Mouse (Mus musculus) CH12.LX (cell line): ENCODE data around the gene Plekhj1. TPM values are rescaled to one million over a fixed set of nuclear protein-coding genes. Genes with fewer than 3 reads are reported as not detected.

Source experiments
- DNase-seq: peaks from one replicate; pipeline ENCODE4 v3.0.0-alpha.2; 2013; ENCODE audit errors: extremely low read depth
- H3K27ac ChIP-seq: 2 replicates; pipeline ENCODE4 v1.5.1; 2012; ENCODE audit warnings: low read depth, mild to moderate bottlenecking, control low read depth, moderate library complexity; ENCODE audit not compliant: insufficient read depth
- H3K27me3 ChIP-seq: replicated peaks from 2 replicates; pipeline ENCODE3; 2012; ENCODE audit warnings: inconsistent platforms
- H3K36me3 ChIP-seq, 2 experiments: replicated peaks in 1 of 2; 2 replicates each; pipeline versions ENCODE3 to v1.6.1; 2012; ENCODE audit warnings: inconsistent platforms in 1 of 2, low read length in 1 of 2, mild to moderate bottlenecking in 1 of 2, mixed read lengths in 1 of 2, moderate library complexity in 1 of 2; ENCODE audit not compliant: control insufficient read depth in 1 of 2, insufficient read depth in 1 of 2
- H3K4me1 ChIP-seq, 2 experiments: 2 replicates each; pipeline ENCODE4 v1.6.1; 2012; ENCODE audit warnings: inconsistent platforms in 1 of 2, moderate library complexity in 1 of 2; ENCODE audit not compliant: insufficient read depth in 2 of 2, control insufficient read depth in 1 of 2
- H3K4me2 ChIP-seq: 2 replicates; pipeline ENCODE4 v1.6.1; 2012; ENCODE audit warnings: low read depth, mild to moderate bottlenecking, control low read depth; ENCODE audit not compliant: poor library complexity, insufficient read depth, severe bottlenecking
- H3K4me3 ChIP-seq, 3 experiments: fragments of 150-350 bp in 1 of 3; sonication (generic) in 1 of 3; replicated peaks in 1 of 3; 2 replicates each; pipeline versions ENCODE3 to v1.5.1; 2011 to 2012; ENCODE audit warnings: low read depth in 2 of 3, low read length in 2 of 3, mild to moderate bottlenecking in 2 of 3, moderate library complexity in 2 of 3, control low read depth in 1 of 3, improper control_type of control experiment in 1 of 3, inconsistent platforms in 1 of 3, mixed read lengths in 1 of 3; ENCODE audit not compliant: poor library complexity in 1 of 3
- H3K79me2 ChIP-seq: replicated peaks from 2 replicates; pipeline ENCODE4 v1.6.1; 2012; ENCODE audit warnings: mild to moderate bottlenecking, moderate library complexity; ENCODE audit not compliant: control insufficient read depth, poor library complexity, insufficient read depth, severe bottlenecking; ENCODE audit errors: extremely low read depth
- H3K9ac ChIP-seq: 2 replicates; pipeline ENCODE4 v1.6.1; 2012; ENCODE audit warnings: low read depth, mild to moderate bottlenecking, control low read depth, moderate library complexity; ENCODE audit not compliant: insufficient read depth
- H3K9me3 ChIP-seq: replicated peaks from 2 replicates; pipeline ENCODE3; 2012; ENCODE audit warnings: low read length, inconsistent platforms, mixed read lengths
- CHD1 ChIP-seq: IDR thresholded peaks from 2 replicates; pipeline ENCODE4 v1.6.1; 2012; ENCODE audit warnings: low read depth, low read length, improper control_type of control experiment, inconsistent platforms
- CTCF ChIP-seq, 2 experiments: IDR thresholded peaks in 1 of 2; conservative IDR thresholded peaks in 1 of 2; 2 replicates each; pipeline ENCODE4 v1.5.1; 2011 to 2012; ENCODE audit warnings: low read depth in 2 of 2, low read length in 2 of 2, improper control_type of control experiment in 1 of 2, inconsistent platforms in 1 of 2, mild to moderate bottlenecking in 1 of 2, moderate library complexity in 1 of 2
- ELF1 ChIP-seq: IDR thresholded peaks from 2 replicates; pipeline ENCODE4 v1.6.1; 2014; ENCODE audit warnings: low read depth, mild to moderate bottlenecking, inconsistent platforms, low read length, improper control_type of control experiment
- EP300 ChIP-seq: IDR thresholded peaks from 2 replicates; pipeline ENCODE4 v1.6.1; 2011; ENCODE audit warnings: low read length, improper control_type of control experiment
- ETS1 ChIP-seq: conservative IDR thresholded peaks from 2 replicates; pipeline ENCODE4 v1.6.1; 2012; ENCODE audit warnings: low read depth, mild to moderate bottlenecking, inconsistent platforms, low read length, improper control_type of control experiment, moderate library complexity
- GABPA ChIP-seq: IDR thresholded peaks from 2 replicates; pipeline ENCODE4 v1.6.1; 2012; ENCODE audit warnings: low read depth, low read length, improper control_type of control experiment, inconsistent platforms; ENCODE audit not compliant: insufficient replicate concordance
- IRF4 ChIP-seq: IDR thresholded peaks from 2 replicates; pipeline ENCODE4 v1.6.1; 2014; ENCODE audit warnings: low read depth, mild to moderate bottlenecking, inconsistent platforms, low read length, improper control_type of control experiment
- JUN ChIP-seq: IDR thresholded peaks from 2 replicates; pipeline ENCODE4 v1.6.1; 2011; ENCODE audit warnings: low read depth, mild to moderate bottlenecking, low read length, improper control_type of control experiment, moderate library complexity; ENCODE audit not compliant: insufficient read depth
- JUND ChIP-seq: conservative IDR thresholded peaks from 2 replicates; pipeline ENCODE4 v1.6.1; 2011; ENCODE audit warnings: low read depth, low read length, improper control_type of control experiment
- KAT2A ChIP-seq: IDR thresholded peaks from 2 replicates; pipeline ENCODE4 v1.6.1; 2012; ENCODE audit warnings: low read length, improper control_type of control experiment, inconsistent platforms; ENCODE audit not compliant: insufficient replicate concordance
- MAX ChIP-seq: IDR thresholded peaks from 2 replicates; pipeline ENCODE4 v1.6.1; 2011; ENCODE audit warnings: low read length, improper control_type of control experiment
- MEF2A ChIP-seq: IDR thresholded peaks from 2 replicates; pipeline ENCODE4 v1.6.1; 2014; ENCODE audit warnings: low read depth, mild to moderate bottlenecking, inconsistent platforms, low read length, improper control_type of control experiment, borderline replicate concordance
- MXI1 ChIP-seq: IDR thresholded peaks from 2 replicates; pipeline ENCODE4 v1.6.1; 2011; ENCODE audit warnings: mild to moderate bottlenecking, low read depth, low read length, improper control_type of control experiment
- MYC ChIP-seq: IDR thresholded peaks from 2 replicates; pipeline ENCODE4 v1.6.1; 2011; ENCODE audit warnings: low read depth, mild to moderate bottlenecking, improper control_type of control experiment, low read length
- NELFE ChIP-seq: IDR thresholded peaks from 2 replicates; pipeline ENCODE4 v1.6.1; 2011; ENCODE audit warnings: low read depth, low read length, improper control_type of control experiment
- NRF1 ChIP-seq: IDR thresholded peaks from 2 replicates; pipeline ENCODE4 v1.6.1; 2014; ENCODE audit warnings: low read depth, mild to moderate bottlenecking, inconsistent platforms, low read length, improper control_type of control experiment, moderate library complexity
- POLR2A ChIP-seq: IDR thresholded peaks from 2 replicates; pipeline ENCODE4 v1.6.1; 2011; ENCODE audit warnings: low read depth, mild to moderate bottlenecking, improper control_type of control experiment, low read length
- POLR2AphosphoS2 ChIP-seq: IDR thresholded peaks from 2 replicates; pipeline ENCODE4 v1.6.1; 2011; ENCODE audit warnings: low read depth, low read length, improper control_type of control experiment
- RAD21 ChIP-seq: IDR thresholded peaks from 2 replicates; pipeline ENCODE4 v1.6.1; 2011; ENCODE audit warnings: low read depth, mild to moderate bottlenecking, low read length, improper control_type of control experiment, moderate library complexity
- RCOR1 ChIP-seq: conservative IDR thresholded peaks from 2 replicates; pipeline ENCODE4 v1.6.1; 2012; ENCODE audit warnings: low read depth, mild to moderate bottlenecking, inconsistent platforms, low read length, improper control_type of control experiment
- SIN3A ChIP-seq: IDR thresholded peaks from 2 replicates; pipeline ENCODE4 v1.6.1; 2012; ENCODE audit warnings: low read length, improper control_type of control experiment, inconsistent platforms
- SMC3 ChIP-seq: IDR thresholded peaks from 2 replicates; pipeline ENCODE4 v1.6.1; 2011; ENCODE audit warnings: low read depth, low read length, improper control_type of control experiment
- USF1 ChIP-seq: IDR thresholded peaks from 2 replicates; pipeline ENCODE4 v1.6.1; 2014; ENCODE audit warnings: low read depth, mild to moderate bottlenecking, inconsistent platforms, low read length, improper control_type of control experiment
- USF2 ChIP-seq: conservative IDR thresholded peaks from 2 replicates; pipeline ENCODE4 v1.6.1; 2011; ENCODE audit warnings: low read depth, low read length, improper control_type of control experiment
- ZMIZ1 ChIP-seq: IDR thresholded peaks from 2 replicates; pipeline ENCODE4 v1.6.1; 2012; ENCODE audit warnings: low read depth, mild to moderate bottlenecking, inconsistent platforms, low read length, improper control_type of control experiment
- ZNF384 ChIP-seq: IDR thresholded peaks from 2 replicates; pipeline ENCODE4 v1.6.1; 2012; ENCODE audit warnings: low read depth, low read length, improper control_type of control experiment, inconsistent platforms
- dilution Hi-C: fragments of 300-500 bp; cut with MboI; formaldehyde crosslinking; loops from 2 replicates; pipeline ENCODE4 v1.14.3; 2020; ENCODE audit warnings: low sequenced_read_pairs; ENCODE audit not compliant: extremely low pct_unique_long_range_greater_than_20kb, extremely low pct_ligation_motif_present
- in situ Hi-C: fragments of 300-500 bp; cut with MboI; formaldehyde crosslinking; loops from 3 replicates; pipeline ENCODE4 v1.14.3; 2019; ENCODE audit warnings: low sequenced_read_pairs, low pct_ligation_motif_present, low pct_unique_long_range_greater_than_20kb, mixed read lengths
- polyA plus RNA-seq: library from polyadenylated mRNA; unstranded; fragments of >175 nt; gene quantifications from 2 replicates; pipeline ENCODE4 v1.2.1, GENCODE M21; 2012; ENCODE audit warnings: low read depth; ENCODE audit not compliant: insufficient read length
- total RNA-seq, 2 experiments: library from RNA; depleted of rRNA; stranded (reverse); fragments of 300-350 nt in 1 of 2; fragments of >200 nt in 1 of 2; gene quantifications; 2 replicates each; pipeline ENCODE4 v1.2.3; 2012 to 2014

The Plekhj1 gene
- total and polyA plus RNA-seq, 3 experiments = 63.4 to 123 (median 63.8) TPM

DNA sequence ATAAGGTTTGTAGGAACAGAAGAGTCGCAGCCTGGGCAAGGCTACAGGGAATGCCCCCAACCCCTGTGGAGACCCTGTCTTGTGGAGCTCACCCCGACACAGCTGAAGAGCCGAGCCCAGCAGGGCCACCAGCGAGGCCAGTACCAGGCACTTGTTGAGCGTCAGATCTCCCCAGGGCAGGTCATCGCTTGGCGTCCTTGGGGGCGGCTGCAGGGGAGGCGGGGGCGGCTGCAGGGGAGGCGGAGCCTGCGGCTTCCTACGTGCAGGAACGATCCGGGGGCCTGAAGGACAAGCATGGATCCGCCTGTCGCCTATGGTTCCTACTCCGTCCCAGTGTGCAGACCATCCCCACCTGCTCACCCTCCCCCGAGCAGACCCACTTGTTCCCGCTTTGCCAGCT lies 11.7 kb upstream of the Plekhj1 start:
- Histone ChIP-seq H3K79me2 (no peaks in the 10 kb centered on the region), H3K4me1 (peaks cover 10 to 17% of the 10 kb centered on the region in 2 experiments), H3K4me2 (no peak overlapping the region), H3K9ac (no peak overlapping the region), H3K36me3 (peaks cover 19 to 35% of the 10 kb centered on the region in 2 experiments), H3K9me3 (peaks cover 5% of the 10 kb centered on the region), H3K27ac (no peak overlapping the region), H3K27me3 (no peaks in the 10 kb centered on the region), H3K4me3 (no peak overlapping the region)
- DNase-seq = no peak
- in situ Hi-C loops (no loop called here), dilution Hi-C loops (no loop called here)
- TF ChIP-seq ELF1 = no peak
- no peak for TF ChIP-seq MYC
- TF ChIP-seq ETS1 = no peak
- TF ChIP-seq MAX = no peak
- TF ChIP-seq SMC3 = no peak
- no peak for TF ChIP-seq IRF4
- no peak for TF ChIP-seq NELFE
- TF ChIP-seq MEF2A = no peak
- TF ChIP-seq SIN3A = no peak
- TF ChIP-seq EP300 = no peak
- TF ChIP-seq KAT2A = no peak
- TF ChIP-seq JUND = no peak
- no peak for TF ChIP-seq JUN
- TF ChIP-seq ZMIZ1 = no peak
- no peak for TF ChIP-seq RCOR1
- TF ChIP-seq USF2 = no peak
- TF ChIP-seq ZNF384 = no peak
- no peak for TF ChIP-seq GABPA
- no peak for TF ChIP-seq RAD21
- TF ChIP-seq POLR2A = no peak

DNA sequence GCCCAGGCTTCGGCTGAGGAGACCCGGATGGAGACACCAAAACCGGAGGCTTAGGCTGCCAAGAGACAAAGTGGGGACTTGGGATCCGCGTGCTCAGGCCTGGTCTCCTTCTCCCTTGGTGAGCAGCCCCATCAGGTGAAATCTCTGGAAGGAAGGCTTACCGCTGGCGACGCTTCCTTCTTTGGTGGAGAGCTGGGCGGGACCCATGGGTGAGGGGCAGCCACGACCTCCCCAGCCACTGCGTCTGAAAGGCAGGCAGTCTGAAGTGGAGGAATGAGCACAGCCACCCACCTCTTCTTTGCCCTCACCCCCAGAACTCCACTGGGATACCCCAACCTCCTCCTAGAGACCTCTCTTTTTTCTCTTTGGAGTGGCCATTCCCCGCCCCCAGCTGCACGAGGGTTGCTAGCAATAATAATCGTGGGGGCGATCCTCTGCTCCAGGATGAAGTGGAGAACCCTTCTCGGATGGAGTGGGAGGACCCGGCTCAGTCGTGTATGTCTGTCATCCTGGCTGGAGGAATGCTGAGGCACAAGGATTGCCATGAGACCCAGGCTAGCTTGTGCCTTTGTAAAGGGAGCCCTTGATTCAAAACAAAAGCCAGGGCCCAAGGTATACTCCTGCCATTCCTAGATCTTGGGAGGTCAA lies 10.7 kb upstream of the Plekhj1 start:
- no peaks in the 10 kb centered on the region for H3K79me2 ChIP-seq
- H3K27ac ChIP-seq = no peak overlapping the region
- H3K4me1 ChIP-seq = peaks cover 7 to 14% of the 10 kb centered on the region in 2 experiments
- in situ Hi-C loops (loop anchor here (10.0 kb wide), 1 partner anchor 186 kb away; no protein-coding TSS in a partner anchor), dilution Hi-C loops (no loop called here)
- H3K36me3 ChIP-seq = peaks cover 29 to 44% of the 10 kb centered on the region in 2 experiments
- TF ChIP-seq SIN3A (no peak), NRF1 (no peak), CHD1 (no peak), ETS1 (no peak), NELFE (no peak), MAX (no peak), CTCF (conservative IDR thresholded peaks at IDR 0.05 in 1 of 2, IDR thresholded peaks at IDR 0.05 in 1 of 2; ENCODE audit: low read depth in 2 of 2, low read length in 2 of 2) (no peak), MXI1 (no peak), IRF4 (no peak), JUND (no peak), POLR2A (no peak; the same call in 1 of the 2 replicates), JUN (no peak), POLR2AphosphoS2 (no peak; the same call in 1 of the 2 replicates), ZMIZ1 (no peak), SMC3 (no peak), USF1 (no peak), KAT2A (no peak)
- TF ChIP-seq, all 38 proteins: peak for 0
- Histone ChIP-seq H3K9me3 (peaks cover 5% of the 10 kb centered on the region), H3K4me2 (no peak overlapping the region), H3K4me3 (no peak overlapping the region), H3K9ac (no peak overlapping the region), H3K27me3 (no peaks in the 10 kb centered on the region)
- DNase-seq = no peak
